Mouse (Mus musculus) ES-Bruce4 (cell line): ENCODE measurements around the gene Scimp. TPM values are rescaled to one million over a fixed set of nuclear protein-coding genes. Genes with fewer than 3 reads are reported as not detected.
A peak's percentile ranks its signal among the peaks of the same experiment; 100 is the strongest.
"Not testable (repeated sequence)": the region's sequence is repeated elsewhere in the genome, so short reads cannot be mapped to it uniquely, and the experiment has no call there.

Experiments used
- H3K27ac ChIP-seq: 2 replicates; pipeline ENCODE4 v1.5.1; 2012; ENCODE audit warnings: low read length, inconsistent platforms; ENCODE audit not compliant: insufficient read depth
- H3K27me3 ChIP-seq: 2 replicates; pipeline ENCODE4 v1.6.1; 2012; ENCODE audit warnings: mild to moderate bottlenecking, low read length, inconsistent platforms; ENCODE audit not compliant: control insufficient read depth, poor library complexity, insufficient read depth, severe bottlenecking
- H3K36me3 ChIP-seq: 2 replicates; pipeline ENCODE4 v1.6.1; 2012; ENCODE audit warnings: inconsistent platforms, mild to moderate bottlenecking, low read length, moderate library complexity; ENCODE audit not compliant: control insufficient read depth, poor library complexity, insufficient read depth, severe bottlenecking
- H3K4me1 ChIP-seq: one replicate; pipeline ENCODE4 v1.8.1; 2011; ENCODE audit warnings: low read length; ENCODE audit not compliant: control insufficient read depth, insufficient read depth
- H3K4me3 ChIP-seq: 2 replicates; pipeline ENCODE4 v1.5.1; 2011; ENCODE audit warnings: low read depth, mild to moderate bottlenecking, low read length
- H3K9ac ChIP-seq: 2 replicates; pipeline ENCODE4 v1.6.1; 2012; ENCODE audit warnings: low read depth, mild to moderate bottlenecking, inconsistent platforms; ENCODE audit not compliant: poor library complexity, severe bottlenecking
- H3K9me3 ChIP-seq: replicated peaks from 2 replicates; pipeline ENCODE4 v1.6.1; 2012; ENCODE audit warnings: mild to moderate bottlenecking, low read length, inconsistent platforms; ENCODE audit not compliant: control insufficient read depth, poor library complexity, insufficient read depth, severe bottlenecking
- CTCF ChIP-seq: IDR thresholded peaks from one replicate; pipeline ENCODE4 v1.8.1; 2011; ENCODE audit warnings: low read depth, low read length
- EP300 ChIP-seq: IDR thresholded peaks from 2 replicates; pipeline ENCODE4 v1.6.1; 2011; ENCODE audit warnings: low read depth, low read length; ENCODE audit not compliant: insufficient read depth
- POLR2A ChIP-seq: IDR thresholded peaks from one replicate; pipeline ENCODE4 v1.8.1; 2011; ENCODE audit warnings: low read length; ENCODE audit not compliant: insufficient read depth
- polyA plus RNA-seq: library from polyadenylated mRNA; stranded (reverse); fragments of >200 nt; gene quantifications from 2 replicates; pipeline ENCODE4 v1.2.4, GENCODE M21; 2011; ENCODE audit warnings: low read depth; ENCODE audit not compliant: missing spikeins, insufficient read depth, insufficient read length

The Scimp gene
- polyA plus RNA-seq, 1 experiment, result not detected

DNA sequence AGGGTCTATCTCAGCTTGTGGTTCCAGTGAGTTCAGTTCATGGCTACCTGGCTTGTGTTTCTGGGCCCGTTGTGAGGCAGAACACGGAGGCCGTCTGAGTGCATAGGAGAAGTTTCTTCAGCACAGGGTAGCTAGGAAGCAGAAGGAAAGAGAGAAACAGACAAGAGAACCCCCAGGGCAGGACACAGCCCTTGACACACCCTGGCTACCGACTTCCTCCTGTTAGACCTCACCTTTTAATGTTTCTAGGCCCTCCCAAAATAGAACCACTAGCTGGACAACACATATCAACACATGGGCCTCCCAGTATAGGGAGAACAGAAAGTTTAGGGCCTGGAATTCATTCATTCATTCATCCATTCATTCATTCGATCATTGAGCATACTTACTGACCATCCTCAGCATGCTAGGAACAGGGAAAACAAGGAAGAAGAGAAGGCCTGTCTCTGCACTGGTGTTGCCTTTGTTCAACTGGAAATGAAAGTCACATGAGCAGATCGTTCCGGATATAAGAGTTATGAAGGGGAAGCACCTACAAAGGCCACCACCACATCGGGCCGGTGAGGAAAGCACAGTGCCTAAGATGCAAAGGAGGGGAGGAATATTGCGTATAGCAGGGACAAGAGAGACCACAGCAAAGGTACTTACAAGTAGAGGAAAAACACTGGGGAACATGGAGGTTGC, 23.3 kb downstream of the Scimp start:
- H3K27ac ChIP-seq, result no peak overlapping the region
- no peaks in the 10 kb centered on the region for H3K27me3 ChIP-seq
- H3K4me3 ChIP-seq, result no peak overlapping the region
- H3K4me1 ChIP-seq, result no peaks in the 10 kb centered on the region
- TF ChIP-seq CTCF, result no peak
- no peak for TF ChIP-seq POLR2A
- TF ChIP-seq EP300, result no peak
- no peaks in the 10 kb centered on the region for H3K9me3 ChIP-seq
- H3K9ac ChIP-seq, result no peak overlapping the region
- no peaks in the 10 kb centered on the region for H3K36me3 ChIP-seq

DNA sequence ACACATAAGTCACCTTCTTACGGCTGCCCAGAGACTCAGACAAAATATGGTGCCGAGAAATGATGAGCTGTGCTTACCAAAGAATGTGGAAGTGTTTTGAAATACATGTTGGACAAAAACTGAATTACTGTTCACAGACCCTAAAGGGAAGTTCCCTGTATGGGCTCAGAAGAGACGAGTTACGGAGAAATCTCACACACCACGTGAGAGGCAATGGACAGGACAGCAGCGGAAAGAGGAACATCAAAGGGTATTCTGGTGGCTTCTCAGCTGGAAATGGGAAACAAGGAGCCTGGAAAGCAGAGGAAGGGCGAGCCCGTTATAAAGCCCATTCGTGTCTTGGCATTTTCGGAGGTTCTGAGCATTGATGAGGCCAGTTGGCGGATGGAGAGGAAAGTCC, 25.3 kb downstream of the Scimp start:
- H3K4me1 ChIP-seq, result no peaks in the 10 kb centered on the region
- no peak overlapping the region for H3K9ac ChIP-seq
- H3K27me3 ChIP-seq, result no peaks in the 10 kb centered on the region
- TF ChIP-seq EP300 (no peak), POLR2A (no peak), CTCF (no peak)
- H3K36me3 ChIP-seq, result no peaks in the 10 kb centered on the region
- no peak overlapping the region for H3K4me3 ChIP-seq
- no peaks in the 10 kb centered on the region for H3K9me3 ChIP-seq
- H3K27ac ChIP-seq, result no peak overlapping the region

DNA sequence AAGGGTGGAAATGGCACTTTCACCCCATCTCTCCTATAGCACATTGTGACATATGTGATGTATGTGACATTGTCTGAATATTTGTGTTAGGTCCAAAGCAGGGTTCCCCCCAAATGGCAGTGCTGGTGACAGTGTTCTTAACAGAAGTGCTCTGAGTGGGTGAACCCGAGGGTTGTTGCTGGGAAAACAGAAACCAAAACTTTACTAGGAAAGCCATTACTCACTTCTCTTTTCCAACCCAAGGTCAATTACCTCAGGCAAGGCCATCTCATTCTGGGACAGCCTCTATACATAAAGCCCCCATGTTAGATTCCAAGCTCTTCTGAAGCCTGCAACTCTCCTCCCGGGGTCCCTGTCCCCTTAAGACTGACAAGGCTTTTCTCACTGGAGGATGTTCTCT, 26.5 kb downstream of the Scimp start:
- Histone ChIP-seq H3K27ac (no peak overlapping the region), H3K4me3 (no peak overlapping the region), H3K36me3 (no peaks in the 10 kb centered on the region), H3K27me3 (no peaks in the 10 kb centered on the region), H3K9ac (no peak overlapping the region), H3K4me1 (no peaks in the 10 kb centered on the region), H3K9me3 (no peaks in the 10 kb centered on the region)
- TF ChIP-seq POLR2A, result no peak
- TF ChIP-seq EP300, result no peak
- TF ChIP-seq CTCF, result no peak

DNA sequence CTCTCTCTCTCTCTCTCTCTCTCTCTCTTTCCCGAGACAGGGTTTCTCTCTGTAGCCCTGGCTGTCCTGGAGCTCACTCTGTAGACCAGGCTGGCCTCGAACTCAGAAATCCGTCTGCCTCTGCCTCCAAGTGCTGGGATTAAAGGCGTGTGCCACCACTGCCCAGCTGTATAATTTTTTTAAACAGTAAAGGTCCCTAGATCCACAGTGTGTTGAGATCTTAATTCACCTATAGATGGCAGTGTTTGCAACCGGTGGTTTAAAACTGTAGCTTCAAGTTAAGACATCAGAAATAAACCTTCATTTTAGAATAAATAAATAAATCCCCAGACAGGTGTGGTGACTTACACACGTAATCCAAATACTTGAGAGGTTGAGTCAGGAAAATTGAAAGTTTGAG, 34.3 kb downstream of the Scimp start:
- H3K4me1 ChIP-seq, H3K4me3 ChIP-seq, H3K36me3 ChIP-seq, H3K9me3 ChIP-seq, H3K9ac ChIP-seq, H3K27me3 ChIP-seq, H3K27ac ChIP-seq: not testable (repeated sequence)

DNA sequence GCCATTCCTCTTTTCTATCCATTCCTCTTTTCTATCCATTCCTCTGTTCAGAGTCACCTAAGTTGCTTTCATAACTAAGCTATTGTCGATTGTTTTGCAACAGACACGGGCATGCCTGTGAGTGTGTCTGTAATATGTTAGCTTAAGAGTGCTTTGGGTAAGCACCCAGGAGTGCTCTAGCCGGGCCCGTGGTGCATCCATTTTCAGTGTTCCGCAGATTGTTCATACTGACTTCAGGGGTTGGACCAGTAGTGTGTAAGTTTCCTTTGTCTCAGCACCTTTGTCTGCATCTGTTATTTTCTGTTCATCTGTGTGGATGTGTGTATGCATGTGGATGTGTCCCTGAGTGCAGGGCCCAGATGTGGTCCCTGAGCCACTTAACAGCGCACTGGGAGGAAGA, 34.8 kb downstream of the Scimp start:
- H3K27ac ChIP-seq, result no peak overlapping the region
- no peaks in the 10 kb centered on the region for H3K9me3 ChIP-seq
- H3K4me1 ChIP-seq, result no peaks in the 10 kb centered on the region
- H3K27me3 ChIP-seq, result no peaks in the 10 kb centered on the region
- no peak overlapping the region for H3K9ac ChIP-seq
- TF ChIP-seq POLR2A (no peak), EP300 (no peak), CTCF (no peak)
- H3K36me3 ChIP-seq, result no peaks in the 10 kb centered on the region
- no peak overlapping the region for H3K4me3 ChIP-seq

DNA sequence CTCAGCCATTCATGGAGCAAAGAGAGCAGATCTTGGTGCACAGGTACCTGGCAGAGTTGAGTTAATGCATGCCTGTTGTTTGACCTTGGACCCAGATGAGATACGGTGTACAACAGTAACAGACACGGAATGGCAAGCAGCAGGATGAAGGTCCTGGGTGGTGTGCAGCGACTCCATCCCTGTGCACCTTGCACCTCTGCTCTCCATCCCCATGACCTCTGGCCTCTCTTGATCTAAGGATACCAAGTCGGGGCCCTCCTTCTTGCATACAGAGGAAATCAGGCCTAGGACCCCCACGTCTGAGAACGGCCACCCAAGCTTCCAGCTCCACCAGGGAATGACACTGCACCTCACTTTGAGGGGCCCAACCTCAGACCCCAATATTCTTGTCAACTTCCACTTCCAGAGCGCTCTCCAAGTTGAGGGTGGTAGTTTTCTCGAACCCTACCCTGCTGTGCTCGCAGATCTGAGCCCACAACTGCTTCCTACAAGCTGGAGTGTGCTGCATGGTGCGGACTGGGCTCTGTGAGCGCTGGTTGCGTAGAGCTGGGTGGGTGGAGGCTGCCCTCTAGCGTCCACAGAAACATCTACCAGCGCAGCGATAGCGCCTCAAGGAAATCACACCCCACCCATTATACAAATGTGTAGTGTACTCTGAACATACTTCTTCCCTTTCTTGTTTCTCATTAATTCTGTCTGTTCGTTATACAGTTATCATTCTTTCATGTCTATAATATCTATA, 35.4 kb downstream of the Scimp start:
- no peaks in the 10 kb centered on the region for H3K9me3 ChIP-seq
- no peak overlapping the region for H3K27ac ChIP-seq
- no peaks in the 10 kb centered on the region for H3K4me1 ChIP-seq
- H3K4me3 ChIP-seq, result no peak overlapping the region
- peak; percentile 98 for TF ChIP-seq CTCF
- TF ChIP-seq EP300, result no peak
- peaks cover under 1% of the 10 kb centered on the region; the same call in 1 of the 2 replicates for H3K36me3 ChIP-seq
- no peaks in the 10 kb centered on the region for H3K27me3 ChIP-seq
- H3K9ac ChIP-seq, result no peak overlapping the region
